Mouse (Mus musculus): ENCODE measurements around the gene Trmt10a. TPM values are rescaled to one million over a fixed set of nuclear protein-coding genes. Genes with fewer than 3 reads are reported as not detected.
"Not testable (repeated sequence)": the region's sequence is repeated elsewhere in the genome, so short reads cannot be mapped to it uniquely, and the experiment has no call there.

Gene Trmt10a
- polyA plus RNA-seq, 1 experiment from 2014 or later: 13.1 TPM

- Histone ChIP-seq H3K4me1 (replicated peaks; ENCODE audit: control insufficient read depth, insufficient read depth, low read length) (peaks cover 3% of the 10 kb centered on the region), H3K27me3 (replicated peaks; ENCODE audit: control insufficient read depth, insufficient read depth, low read length) (no peaks in the 10 kb centered on the region), H3K4me3 (ENCODE audit: low read depth, low read length) (no peak overlapping the region), H3K9me3 (ENCODE audit: control insufficient read depth, low read length) (no peaks in the 10 kb centered on the region), H3K36me3 (ENCODE audit: control insufficient read depth, insufficient read depth, low read length) (no peaks in the 10 kb centered on the region; the same call in 1 of the 2 replicates), H3K4me2 (no peak overlapping the region), H3K9ac (ENCODE audit: low read depth, low read length) (no peak overlapping the region), H3K27ac (ENCODE audit: low read depth, low read length) (no peak overlapping the region)
- 83% methylated on average over 10 of the region's 10 CpGs for WGBS
- ATAC-seq (replicated peaks; ENCODE audit: low FRiP score): no peak
- DNase-seq (ENCODE audit: low spot score): no peak
Measured at GRCm38 (mm10) chr3:138123842-138124241, 19.4 kb upstream of the Trmt10a start.

- H3K4me2 ChIP-seq: peak overlapping the region; percentile 32; the same call in 1 of the 2 replicates
- ATAC-seq (replicated peaks; ENCODE audit: low FRiP score): no peak
- H3K4me3 ChIP-seq (ENCODE audit: low read depth, low read length): no peak overlapping the region
Measured at GRCm38 (mm10) chr3:138129110-138129509, 14.1 kb upstream of the Trmt10a start.

GRCm38 (mm10) chr3:138130692-138131091 lies 12.6 kb upstream of the Trmt10a start:
- Histone ChIP-seq H3K9me3 (ENCODE audit: control insufficient read depth, low read length) (no peaks in the 10 kb centered on the region), H3K4me1 (replicated peaks; ENCODE audit: control insufficient read depth, insufficient read depth, low read length) (peaks cover 3% of the 10 kb centered on the region), H3K27me3 (replicated peaks; ENCODE audit: control insufficient read depth, insufficient read depth, low read length) (no peaks in the 10 kb centered on the region), H3K9ac (ENCODE audit: low read depth, low read length) (no peak overlapping the region), H3K4me3 (ENCODE audit: low read depth, low read length) (peak overlapping the region; percentile 36), H3K27ac (ENCODE audit: low read depth, low read length) (no peak overlapping the region), H3K4me2 (peak overlapping the region; percentile 31; the same call in 1 of the 2 replicates), H3K36me3 (ENCODE audit: control insufficient read depth, insufficient read depth, low read length) (no peaks in the 10 kb centered on the region)
- DNase-seq (ENCODE audit: low spot score) (no peak), ATAC-seq (replicated peaks; ENCODE audit: low FRiP score) (no peak)
- WGBS: 64% methylated on average over 1 of the region's 1 CpGs

More at GRCm38 (mm10) chr3:138129110-138129509, 14.1 kb upstream of the Trmt10a start:
- H3K9ac ChIP-seq (ENCODE audit: low read depth, low read length): no peak overlapping the region
- no peak overlapping the region for H3K27ac ChIP-seq (ENCODE audit: low read depth, low read length)
- no peaks in the 10 kb centered on the region for H3K9me3 ChIP-seq (ENCODE audit: control insufficient read depth, low read length)
- H3K4me1 ChIP-seq (replicated peaks; ENCODE audit: control insufficient read depth, insufficient read depth, low read length): peaks cover 3% of the 10 kb centered on the region
- WGBS: 77% methylated on average over 6 of the region's 6 CpGs
- no peaks in the 10 kb centered on the region for H3K36me3 ChIP-seq (ENCODE audit: control insufficient read depth, insufficient read depth, low read length)
- no peaks in the 10 kb centered on the region for H3K27me3 ChIP-seq (replicated peaks; ENCODE audit: control insufficient read depth, insufficient read depth, low read length)
- DNase-seq (ENCODE audit: low spot score): no peak

- DNase-seq (ENCODE audit: low spot score): no peak
- Histone ChIP-seq H3K4me1 (replicated peaks; ENCODE audit: control insufficient read depth, insufficient read depth, low read length) (peaks cover 3% of the 10 kb centered on the region), H3K27me3 (replicated peaks; ENCODE audit: control insufficient read depth, insufficient read depth, low read length) (no peaks in the 10 kb centered on the region), H3K9me3 (ENCODE audit: control insufficient read depth, low read length) (no peaks in the 10 kb centered on the region), H3K4me2 (no peak overlapping the region), H3K9ac (ENCODE audit: low read depth, low read length) (0 out of 2 replicates have a peak overlapping the region, but pooled peaks have one; percentile 28), H3K36me3 (ENCODE audit: control insufficient read depth, insufficient read depth, low read length) (no peaks in the 10 kb centered on the region), H3K4me3 (ENCODE audit: low read depth, low read length) (peak overlapping the region; percentile 36), H3K27ac (ENCODE audit: low read depth, low read length) (peak overlapping the region; percentile 29; the same call in 1 of the 2 replicates)
- WGBS: 58% methylated on average over 9 of the region's 9 CpGs
- peak; percentile 62 for ATAC-seq (replicated peaks; ENCODE audit: low FRiP score)
Measured at GRCm38 (mm10) chr3:138131168-138131567, 12.1 kb upstream of the Trmt10a start.

GRCm38 (mm10) chr3:138133463-138133862 lies 9.8 kb upstream of the Trmt10a start:
- Histone ChIP-seq H3K4me1 (replicated peaks; ENCODE audit: control insufficient read depth, insufficient read depth, low read length) (no peaks in the 10 kb centered on the region), H3K9ac (ENCODE audit: low read depth, low read length) (no peak overlapping the region), H3K36me3 (ENCODE audit: control insufficient read depth, insufficient read depth, low read length) (no peaks in the 10 kb centered on the region), H3K9me3 (ENCODE audit: control insufficient read depth, low read length) (no peaks in the 10 kb centered on the region), H3K4me2 (no peak overlapping the region), H3K27me3 (replicated peaks; ENCODE audit: control insufficient read depth, insufficient read depth, low read length) (no peaks in the 10 kb centered on the region), H3K4me3 (ENCODE audit: low read depth, low read length) (no peak overlapping the region), H3K27ac (ENCODE audit: low read depth, low read length) (no peak overlapping the region)
- WGBS: 90% methylated on average over 8 of the region's 8 CpGs
- no peak for ATAC-seq (replicated peaks; ENCODE audit: low FRiP score)
- DNase-seq (ENCODE audit: low spot score): no peak

- Histone ChIP-seq H3K27me3 (replicated peaks; ENCODE audit: control insufficient read depth, insufficient read depth, low read length) (no peaks in the 10 kb centered on the region), H3K4me3 (ENCODE audit: low read depth, low read length) (no peak overlapping the region), H3K4me2 (no peak overlapping the region), H3K4me1 (replicated peaks; ENCODE audit: control insufficient read depth, insufficient read depth, low read length) (no peaks in the 10 kb centered on the region), H3K9ac (ENCODE audit: low read depth, low read length) (no peak overlapping the region), H3K36me3 (ENCODE audit: control insufficient read depth, insufficient read depth, low read length) (no peaks in the 10 kb centered on the region), H3K27ac (ENCODE audit: low read depth, low read length) (no peak overlapping the region), H3K9me3 (ENCODE audit: control insufficient read depth, low read length) (no peaks in the 10 kb centered on the region)
- WGBS: 74% methylated on average over 11 of the region's 11 CpGs
- ATAC-seq (replicated peaks; ENCODE audit: low FRiP score): no peak
- no peak for DNase-seq (ENCODE audit: low spot score)
Measured at GRCm38 (mm10) chr3:138133916-138134315, 9.3 kb upstream of the Trmt10a start.

- H3K4me2 ChIP-seq: no peak overlapping the region
- no peak overlapping the region for H3K27ac ChIP-seq (ENCODE audit: low read depth, low read length)
- H3K4me3 ChIP-seq (ENCODE audit: low read depth, low read length): no peak overlapping the region
- 71% methylated on average over 1 of the region's 1 CpGs for WGBS
- H3K9ac ChIP-seq (ENCODE audit: low read depth, low read length): no peak overlapping the region
- no peak for DNase-seq (ENCODE audit: low spot score)
- H3K4me1 ChIP-seq (replicated peaks; ENCODE audit: control insufficient read depth, insufficient read depth, low read length): no peaks in the 10 kb centered on the region
- no peak for ATAC-seq (replicated peaks; ENCODE audit: low FRiP score)
- no peaks in the 10 kb centered on the region for H3K36me3 ChIP-seq (ENCODE audit: control insufficient read depth, insufficient read depth, low read length)
- no peaks in the 10 kb centered on the region for H3K9me3 ChIP-seq (ENCODE audit: control insufficient read depth, low read length)
- H3K27me3 ChIP-seq (replicated peaks; ENCODE audit: control insufficient read depth, insufficient read depth, low read length): no peaks in the 10 kb centered on the region
Measured at GRCm38 (mm10) chr3:138134528-138134927, 8.7 kb upstream of the Trmt10a start.

GRCm38 (mm10) chr3:138138146-138138545 lies 5.1 kb upstream of the Trmt10a start:
- DNase-seq (ENCODE audit: low spot score); H3K4me3 ChIP-seq (ENCODE audit: low read depth, low read length); H3K4me1 ChIP-seq (replicated peaks; ENCODE audit: control insufficient read depth, insufficient read depth, low read length); ATAC-seq (replicated peaks; ENCODE audit: low FRiP score); H3K9ac ChIP-seq (ENCODE audit: low read depth, low read length); H3K36me3 ChIP-seq (ENCODE audit: control insufficient read depth, insufficient read depth, low read length); H3K9me3 ChIP-seq (ENCODE audit: control insufficient read depth, low read length); H3K27ac ChIP-seq (ENCODE audit: low read depth, low read length); H3K27me3 ChIP-seq (replicated peaks; ENCODE audit: control insufficient read depth, insufficient read depth, low read length); H3K4me2 ChIP-seq: not testable (repeated sequence)
- 93% methylated on average over 13 of the region's 13 CpGs for WGBS

- no peak for ATAC-seq (replicated peaks; ENCODE audit: low FRiP score)
- H3K4me3 ChIP-seq (ENCODE audit: low read depth, low read length): no peak overlapping the region
- H3K4me1 ChIP-seq (replicated peaks; ENCODE audit: control insufficient read depth, insufficient read depth, low read length): peaks cover 3% of the 10 kb centered on the region; the same call in 1 of the 2 replicates
- H3K4me2 ChIP-seq: no peak overlapping the region
- no peaks in the 10 kb centered on the region for H3K27me3 ChIP-seq (replicated peaks; ENCODE audit: control insufficient read depth, insufficient read depth, low read length)
- H3K36me3 ChIP-seq (ENCODE audit: control insufficient read depth, insufficient read depth, low read length): no peaks in the 10 kb centered on the region
- no peaks in the 10 kb centered on the region for H3K9me3 ChIP-seq (ENCODE audit: control insufficient read depth, low read length)
- H3K27ac ChIP-seq (ENCODE audit: low read depth, low read length): no peak overlapping the region
- H3K9ac ChIP-seq (ENCODE audit: low read depth, low read length): no peak overlapping the region
- no peak for DNase-seq (ENCODE audit: low spot score)
- WGBS: 84% methylated on average over 6 of the region's 6 CpGs
Measured at GRCm38 (mm10) chr3:138139663-138140062, 3.6 kb upstream of the Trmt10a start.
